Mouse (Mus musculus): Measurements from ENCODE around the gene Mdh1b. TPM values are rescaled to one million over a fixed set of nuclear protein-coding genes. Genes with fewer than 3 reads are reported as not detected.

Mdh1b gene
- polyA plus RNA-seq, 1 experiment from 2014 or later: 0.35 TPM

DNA sequence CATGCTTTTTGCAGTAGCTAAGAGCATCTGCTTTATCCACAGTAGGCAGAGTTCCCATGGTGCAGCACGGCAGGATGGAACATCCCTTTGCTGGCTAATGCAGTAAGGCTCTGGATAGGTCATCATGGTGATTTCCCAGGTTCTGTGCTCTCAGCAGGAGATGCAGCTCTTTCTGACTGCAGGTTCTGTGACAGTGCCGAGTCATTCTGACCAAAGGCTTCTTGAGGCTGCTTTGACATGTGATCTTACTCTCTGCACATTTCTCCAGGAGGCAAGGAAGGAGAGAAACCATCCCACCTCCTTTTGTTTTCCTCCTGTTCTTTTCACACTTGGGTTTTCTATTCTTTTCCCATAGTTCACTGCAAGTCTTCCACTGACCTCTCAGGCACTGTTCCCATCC is 25.9 kb upstream of the Mdh1b start:
- H3K4me1 ChIP-seq (ENCODE audit: control insufficient read depth, insufficient read depth, low read length): no peaks in the 10 kb centered on the region
- H3K9me3 ChIP-seq (ENCODE audit: control insufficient read depth, low read length): no peaks in the 10 kb centered on the region
- H3K9ac ChIP-seq (replicated peaks; ENCODE audit: low read depth, low read length): no peak overlapping the region
- 64% methylated on average over 2 of the region's 2 CpGs for WGBS
- ATAC-seq (ENCODE audit: low read depth): no peak
- H3K27me3 ChIP-seq (ENCODE audit: control insufficient read depth, insufficient read depth, low read length): no peaks in the 10 kb centered on the region
- no peak overlapping the region for H3K4me3 ChIP-seq (ENCODE audit: low read depth, low read length)
- no peak overlapping the region for H3K4me2 ChIP-seq (ENCODE audit: low read depth, low read length)
- H3K27ac ChIP-seq (ENCODE audit: low read depth, low read length): no peak overlapping the region
- H3K36me3 ChIP-seq (ENCODE audit: control insufficient read depth, insufficient read depth, low read length): no peaks in the 10 kb centered on the region

DNA sequence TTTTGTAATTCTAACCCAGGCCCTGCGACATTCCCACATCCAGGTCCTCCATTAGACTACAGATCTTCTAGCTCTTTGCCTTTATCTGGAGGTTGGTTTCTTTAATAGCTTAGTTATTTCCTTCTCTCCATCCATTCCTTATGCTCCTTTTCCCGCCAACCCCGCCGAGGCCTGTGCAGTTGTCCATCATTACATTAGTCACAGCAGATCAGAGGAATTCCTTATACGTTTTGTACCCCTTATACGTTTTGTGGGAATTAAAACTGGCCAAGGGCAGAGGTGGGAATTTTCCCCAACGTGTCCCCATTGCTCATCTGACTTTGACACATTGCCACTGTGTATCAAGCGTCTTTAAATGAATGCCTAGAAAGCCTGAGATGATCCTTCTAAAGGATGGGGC is 322 bp downstream of the Mdh1b start:
- Histone ChIP-seq H3K4me1 (ENCODE audit: control insufficient read depth, insufficient read depth, low read length) (peaks cover 5% of the 10 kb centered on the region), H3K9me3 (ENCODE audit: control insufficient read depth, low read length) (no peaks in the 10 kb centered on the region), H3K4me3 (ENCODE audit: low read depth, low read length) (peak overlapping the region; percentile 68), H3K27ac (ENCODE audit: low read depth, low read length) (no peak overlapping the region), H3K27me3 (ENCODE audit: control insufficient read depth, insufficient read depth, low read length) (no peaks in the 10 kb centered on the region), H3K4me2 (ENCODE audit: low read depth, low read length) (peak overlapping the region; percentile 66), H3K9ac (replicated peaks; ENCODE audit: low read depth, low read length) (no peak overlapping the region), H3K36me3 (ENCODE audit: control insufficient read depth, insufficient read depth, low read length) (no peaks in the 10 kb centered on the region)
- WGBS: 46% methylated on average over 8 of the region's 8 CpGs
- peak; percentile 52 for ATAC-seq (ENCODE audit: low read depth)

DNA sequence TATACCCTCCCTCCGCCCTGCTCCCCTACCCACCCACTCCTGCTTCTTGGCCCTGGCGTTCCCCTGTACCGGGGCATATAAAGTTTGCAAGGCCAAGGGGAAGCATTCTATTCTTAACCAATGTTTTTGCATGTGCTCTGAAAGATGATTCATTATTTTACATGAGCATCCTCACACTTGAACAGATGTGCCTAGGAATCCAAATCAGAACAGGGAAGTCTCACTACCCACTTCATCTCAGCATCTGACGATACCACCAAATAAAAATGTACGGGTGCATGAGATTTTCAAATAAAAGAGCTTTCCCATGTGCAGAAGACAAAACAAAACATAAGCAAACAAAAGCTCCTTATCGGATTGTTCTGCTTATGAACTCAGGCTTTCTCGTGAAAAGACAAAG is 10.0 kb downstream of the Mdh1b start:
- no peak overlapping the region for H3K9ac ChIP-seq (replicated peaks; ENCODE audit: low read depth, low read length)
- H3K36me3 ChIP-seq (ENCODE audit: control insufficient read depth, insufficient read depth, low read length): no peaks in the 10 kb centered on the region
- H3K4me2 ChIP-seq (ENCODE audit: low read depth, low read length): no peak overlapping the region
- 88% methylated on average over 7 of the region's 7 CpGs for WGBS
- no peaks in the 10 kb centered on the region for H3K4me1 ChIP-seq (ENCODE audit: control insufficient read depth, insufficient read depth, low read length)
- H3K9me3 ChIP-seq (ENCODE audit: control insufficient read depth, low read length): no peaks in the 10 kb centered on the region
- no peaks in the 10 kb centered on the region for H3K27me3 ChIP-seq (ENCODE audit: control insufficient read depth, insufficient read depth, low read length)
- no peak overlapping the region for H3K4me3 ChIP-seq (ENCODE audit: low read depth, low read length)
- no peak overlapping the region for H3K27ac ChIP-seq (ENCODE audit: low read depth, low read length)
- no peak for ATAC-seq (ENCODE audit: low read depth)

DNA sequence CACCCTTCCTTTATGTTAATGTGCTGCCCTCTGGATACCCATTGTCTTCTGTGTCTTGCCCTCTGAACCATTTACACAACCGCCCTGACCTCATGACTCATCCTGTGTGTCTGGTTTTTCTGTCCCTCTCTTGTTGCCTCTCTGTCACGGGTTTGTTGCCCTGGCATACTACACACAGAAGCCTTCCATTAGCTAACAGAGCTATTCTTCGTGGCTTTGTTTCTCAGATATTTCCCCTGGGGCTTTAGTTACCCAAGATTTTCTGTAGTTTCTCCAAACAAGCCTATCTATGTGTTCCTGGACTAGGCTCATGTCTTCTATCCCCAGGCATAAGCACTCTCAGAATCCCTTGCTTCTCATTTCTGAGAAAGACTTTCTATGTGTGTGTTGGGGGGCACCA is 21.2 kb downstream of the Mdh1b start:
- no peaks in the 10 kb centered on the region for H3K27me3 ChIP-seq (ENCODE audit: control insufficient read depth, insufficient read depth, low read length)
- no peak overlapping the region for H3K27ac ChIP-seq (ENCODE audit: low read depth, low read length)
- no peaks in the 10 kb centered on the region for H3K36me3 ChIP-seq (ENCODE audit: control insufficient read depth, insufficient read depth, low read length)
- H3K4me2 ChIP-seq (ENCODE audit: low read depth, low read length): no peak overlapping the region
- H3K4me1 ChIP-seq (ENCODE audit: control insufficient read depth, insufficient read depth, low read length): no peaks in the 10 kb centered on the region
- no peak overlapping the region for H3K9ac ChIP-seq (replicated peaks; ENCODE audit: low read depth, low read length)
- H3K4me3 ChIP-seq (ENCODE audit: low read depth, low read length): no peak overlapping the region
- H3K9me3 ChIP-seq (ENCODE audit: control insufficient read depth, low read length): no peaks in the 10 kb centered on the region
- ATAC-seq (ENCODE audit: low read depth): no peak
- WGBS: 58% methylated on average over 3 of the region's 3 CpGs

DNA sequence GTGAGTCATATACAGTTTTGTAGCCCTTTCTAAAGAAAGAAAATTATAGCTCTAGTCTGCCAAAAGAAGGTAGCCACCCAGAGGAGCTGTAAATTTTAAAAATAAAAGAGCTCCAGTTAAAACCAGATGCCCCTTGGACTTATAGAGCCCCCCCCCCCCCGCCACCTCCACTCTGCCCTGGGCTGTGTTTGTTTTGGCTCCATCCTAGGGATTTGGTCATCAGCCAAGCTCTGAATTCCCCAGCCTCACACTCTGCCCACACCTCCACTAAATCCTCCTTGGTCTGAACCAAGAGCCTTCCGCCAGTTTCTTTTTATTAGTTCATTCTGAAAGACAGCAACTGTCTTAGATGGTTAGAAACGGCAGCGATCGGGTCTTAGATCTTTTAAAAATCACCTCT is 24.4 kb downstream of the Mdh1b start:
- WGBS: 52% methylated on average over 5 of the region's 5 CpGs
- no peak for ATAC-seq (ENCODE audit: low read depth)
- H3K4me2 ChIP-seq (ENCODE audit: low read depth, low read length): no peak overlapping the region

DNA sequence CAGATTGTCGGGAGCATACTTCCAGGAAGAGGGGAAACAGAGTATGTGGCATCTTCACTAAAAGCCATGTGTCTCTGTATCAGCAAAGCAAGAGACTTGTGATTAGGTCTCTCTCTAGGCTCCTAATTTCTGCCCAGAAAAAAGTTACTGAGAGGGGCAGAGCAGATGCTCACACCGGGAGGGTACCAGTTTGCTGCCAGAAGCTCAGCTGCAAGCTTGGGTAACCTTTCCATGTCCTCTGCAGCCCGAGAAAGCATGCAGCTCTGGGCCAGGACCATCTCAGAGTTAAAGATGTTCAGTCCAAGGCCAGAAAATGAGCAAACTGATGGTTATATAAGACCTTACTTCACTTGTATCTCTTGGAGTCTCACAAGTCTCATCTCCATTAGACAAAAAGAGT is 33.3 kb downstream of the Mdh1b start:
- Histone ChIP-seq H3K4me3 (ENCODE audit: low read depth, low read length) (no peak overlapping the region), H3K27me3 (ENCODE audit: control insufficient read depth, insufficient read depth, low read length) (no peaks in the 10 kb centered on the region), H3K4me2 (ENCODE audit: low read depth, low read length) (no peak overlapping the region), H3K9me3 (ENCODE audit: control insufficient read depth, low read length) (no peaks in the 10 kb centered on the region), H3K27ac (ENCODE audit: low read depth, low read length) (no peak overlapping the region), H3K4me1 (ENCODE audit: control insufficient read depth, insufficient read depth, low read length) (no peaks in the 10 kb centered on the region), H3K36me3 (ENCODE audit: control insufficient read depth, insufficient read depth, low read length) (no peaks in the 10 kb centered on the region), H3K9ac (replicated peaks; ENCODE audit: low read depth, low read length) (no peak overlapping the region)
- ATAC-seq (ENCODE audit: low read depth): no peak
- WGBS: 85% methylated on average over 3 of the region's 3 CpGs

More for the DNA sequence above, 24.4 kb downstream of the Mdh1b start:
- Histone ChIP-seq H3K27ac (ENCODE audit: low read depth, low read length) (no peak overlapping the region), H3K36me3 (ENCODE audit: control insufficient read depth, insufficient read depth, low read length) (no peaks in the 10 kb centered on the region), H3K27me3 (ENCODE audit: control insufficient read depth, insufficient read depth, low read length) (no peaks in the 10 kb centered on the region), H3K9ac (replicated peaks; ENCODE audit: low read depth, low read length) (no peak overlapping the region), H3K9me3 (ENCODE audit: control insufficient read depth, low read length) (no peaks in the 10 kb centered on the region), H3K4me1 (ENCODE audit: control insufficient read depth, insufficient read depth, low read length) (no peaks in the 10 kb centered on the region), H3K4me3 (ENCODE audit: low read depth, low read length) (no peak overlapping the region)

DNA sequence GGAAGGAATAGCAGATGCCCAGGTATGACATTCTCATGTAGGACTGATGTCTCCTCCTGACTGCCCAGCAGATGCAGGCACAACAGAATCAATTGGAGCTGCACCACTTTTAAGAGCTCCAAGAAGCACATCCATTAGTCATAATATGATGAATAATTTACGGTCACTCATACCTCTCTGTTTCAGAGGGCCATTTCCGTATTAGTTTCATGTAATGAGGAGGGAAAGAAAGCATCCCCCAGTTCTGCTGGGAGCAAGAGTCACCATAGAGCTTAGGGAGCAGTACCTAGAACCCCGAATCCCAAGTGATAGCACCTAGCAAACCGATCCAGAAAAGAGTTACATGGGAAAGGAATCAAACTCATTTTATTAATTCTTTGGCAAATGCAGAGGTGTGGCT is 43.3 kb downstream of the Mdh1b start, which contains the start of gene Dytn:
Gene Dytn, minus strand, starts transcription at position 101 of the 400 bp plus-strand sequence.
- H3K4me3 ChIP-seq (ENCODE audit: low read depth, low read length): no peak within 1 kb of the TSS
- H3K9ac ChIP-seq (replicated peaks; ENCODE audit: low read depth, low read length): no peak within 1 kb of the TSS
- no peaks in the 10 kb centered on the region for H3K36me3 ChIP-seq (ENCODE audit: control insufficient read depth, insufficient read depth, low read length)
- ATAC-seq (ENCODE audit: low read depth): no peak
- no peaks in the 10 kb centered on the region for H3K9me3 ChIP-seq (ENCODE audit: control insufficient read depth, low read length)
- WGBS: 86% methylated on average over 4 of the region's 4 CpGs
- no peaks in the 10 kb centered on the region for H3K27me3 ChIP-seq (ENCODE audit: control insufficient read depth, insufficient read depth, low read length)
- H3K4me1 ChIP-seq (ENCODE audit: control insufficient read depth, insufficient read depth, low read length): no peaks in the 10 kb centered on the region
- H3K4me2 ChIP-seq (ENCODE audit: low read depth, low read length): no peak within 1 kb of the TSS
- no peak within 1 kb of the TSS for H3K27ac ChIP-seq (ENCODE audit: low read depth, low read length)

DNA sequence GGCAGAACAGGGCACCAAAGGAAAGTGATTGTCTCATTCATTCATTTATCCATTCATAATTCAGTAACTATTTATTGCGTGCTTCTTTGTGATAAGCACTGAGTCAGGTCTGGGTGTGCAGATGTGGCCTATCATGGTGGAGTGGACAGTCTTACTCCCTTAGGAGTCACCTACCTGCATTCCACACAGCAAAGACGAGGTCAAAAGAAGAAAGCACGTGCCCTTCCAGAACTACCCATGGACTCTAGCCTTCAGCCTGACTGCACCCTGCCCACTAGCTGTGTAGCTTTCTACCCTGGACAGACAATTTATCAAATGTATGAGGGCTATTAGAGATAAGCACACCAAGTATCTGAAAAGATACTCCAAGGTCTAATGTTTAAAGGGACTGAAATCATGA is 54.1 kb downstream of the Mdh1b start:
- Histone ChIP-seq H3K4me1 (ENCODE audit: control insufficient read depth, insufficient read depth, low read length) (no peaks in the 10 kb centered on the region), H3K27me3 (ENCODE audit: control insufficient read depth, insufficient read depth, low read length) (no peaks in the 10 kb centered on the region), H3K9me3 (ENCODE audit: control insufficient read depth, low read length) (no peaks in the 10 kb centered on the region), H3K27ac (ENCODE audit: low read depth, low read length) (no peak overlapping the region), H3K4me2 (ENCODE audit: low read depth, low read length) (no peak overlapping the region), H3K36me3 (ENCODE audit: control insufficient read depth, insufficient read depth, low read length) (no peaks in the 10 kb centered on the region), H3K9ac (replicated peaks; ENCODE audit: low read depth, low read length) (no peak overlapping the region), H3K4me3 (ENCODE audit: low read depth, low read length) (no peak overlapping the region)
- ATAC-seq (ENCODE audit: low read depth): no peak
- WGBS: 91% methylated on average over 3 of the region's 3 CpGs

DNA sequence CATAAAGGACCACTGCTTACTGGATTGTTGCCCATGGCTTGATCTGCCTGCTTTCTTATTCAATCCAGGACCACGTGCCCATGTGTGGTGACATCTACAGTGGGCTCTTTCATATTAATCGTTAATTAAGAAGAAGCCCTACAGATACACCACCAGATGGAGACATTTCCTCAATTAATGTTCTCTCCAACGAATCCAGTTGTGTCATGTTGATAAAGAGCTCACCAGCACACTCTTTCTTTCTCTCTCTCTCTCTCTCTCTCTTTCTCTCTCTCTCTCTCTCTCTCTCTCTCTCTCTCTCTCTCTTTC is 61.3 kb downstream of the Mdh1b start:
- Histone ChIP-seq H3K4me3 (ENCODE audit: low read depth, low read length) (no peak overlapping the region), H3K36me3 (ENCODE audit: control insufficient read depth, insufficient read depth, low read length) (no peaks in the 10 kb centered on the region), H3K27me3 (ENCODE audit: control insufficient read depth, insufficient read depth, low read length) (no peaks in the 10 kb centered on the region), H3K9ac (replicated peaks; ENCODE audit: low read depth, low read length) (no peak overlapping the region), H3K4me2 (ENCODE audit: low read depth, low read length) (peak overlapping the region; percentile 32), H3K9me3 (ENCODE audit: control insufficient read depth, low read length) (no peaks in the 10 kb centered on the region), H3K4me1 (ENCODE audit: control insufficient read depth, insufficient read depth, low read length) (peaks cover 14% of the 10 kb centered on the region; the same call in 1 of the 2 replicates), H3K27ac (ENCODE audit: low read depth, low read length) (no peak overlapping the region)
- 0% methylated on average over 3 of the region's 3 CpGs for WGBS
- peak; percentile 79 for ATAC-seq (ENCODE audit: low read depth)
